Mouse (Mus musculus) c-Kit-positive CD71-positive TER-119-negative erythroid progenitor cells, embryonic 14.5 days (primary cell): ENCODE measurements at regions not wholly inside any gene's neighbourhood (a gene's known extent, or its start where the extent isn't known, plus 50 kb on each side); places are given as distances from the start of the nearest gene placed in this dataset.
"Not testable (repeated sequence)": the region's sequence is repeated elsewhere in the genome, so short reads cannot be mapped to it uniquely, and the experiment has no call there.

Experiments
- DNase-seq: peaks from one replicate; pipeline ENCODE4 v3.0.0-alpha.2; 2013; ENCODE audit warnings: low read depth

- no peak for DNase-seq
Observed at GRCm38 (mm10) chr14:104410730-104411129, 57.1 kb downstream of the Pou4f1 start.

GRCm38 (mm10) chr14:104410292-104410691 lies 57.5 kb downstream of the Pou4f1 start:
- DNase-seq = no peak

DNA sequence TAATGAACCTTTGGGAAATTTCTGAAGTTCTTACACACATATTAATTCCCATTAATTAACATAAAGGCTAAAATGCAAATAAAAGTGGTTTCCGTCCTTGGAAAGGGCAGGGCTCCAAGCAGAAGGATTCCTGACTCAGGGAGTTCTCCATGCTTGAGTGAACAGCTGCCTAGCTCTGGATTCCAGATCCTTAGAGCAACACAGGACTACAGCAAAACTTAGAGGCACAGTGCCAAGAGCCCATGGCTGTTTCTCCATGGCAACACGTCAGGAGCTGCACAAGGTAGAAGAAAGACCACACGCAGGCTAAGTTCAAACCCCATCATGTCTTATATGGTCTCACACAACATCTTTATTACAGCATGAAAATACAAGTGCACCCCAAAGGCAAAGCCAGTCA lies 61.7 kb downstream of the Pou4f1 start:
- DNase-seq = no peak

- no peak for DNase-seq
Observed at GRCm38 (mm10) chr14:104389297-104390071, 78.3 kb downstream of the Pou4f1 start.

DNA sequence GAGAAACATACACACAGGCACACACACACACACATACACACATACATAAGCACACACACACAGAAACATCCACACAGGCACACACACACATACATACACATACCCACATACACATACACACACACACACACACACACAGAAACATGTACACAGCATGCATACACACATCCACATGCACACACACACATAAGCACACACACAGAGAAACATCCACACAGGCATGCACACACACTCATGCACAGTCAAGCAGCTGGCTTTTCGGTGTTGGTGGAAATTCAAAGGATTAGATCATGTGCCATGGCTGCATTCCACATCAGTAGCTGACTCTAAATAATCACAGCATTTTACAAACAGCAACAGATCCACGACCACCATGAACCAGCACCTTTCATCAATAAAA lies 78.9 kb downstream of the Pou4f1 start:
- no peak for DNase-seq

DNA sequence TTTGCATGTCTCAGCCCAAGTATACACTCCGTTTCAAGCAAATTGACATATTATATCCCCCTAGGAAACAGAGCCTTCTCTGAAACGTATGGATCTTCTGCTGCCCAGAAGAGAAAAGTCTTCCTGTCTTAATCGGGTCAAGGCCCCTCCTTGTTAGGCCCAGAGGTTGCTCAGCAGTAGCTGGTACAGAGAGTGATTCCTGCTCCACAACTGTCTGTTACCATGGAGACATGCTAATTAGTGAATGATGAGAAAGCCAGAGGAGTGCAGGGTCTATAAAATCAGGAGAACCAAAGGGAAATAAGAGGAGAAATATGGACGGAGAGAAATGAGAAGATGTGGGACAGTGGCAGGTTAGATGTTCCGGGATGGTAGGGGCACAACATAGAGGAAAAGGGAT lies 86.8 kb downstream of the Pou4f1 start:
- DNase-seq = no peak

DNA sequence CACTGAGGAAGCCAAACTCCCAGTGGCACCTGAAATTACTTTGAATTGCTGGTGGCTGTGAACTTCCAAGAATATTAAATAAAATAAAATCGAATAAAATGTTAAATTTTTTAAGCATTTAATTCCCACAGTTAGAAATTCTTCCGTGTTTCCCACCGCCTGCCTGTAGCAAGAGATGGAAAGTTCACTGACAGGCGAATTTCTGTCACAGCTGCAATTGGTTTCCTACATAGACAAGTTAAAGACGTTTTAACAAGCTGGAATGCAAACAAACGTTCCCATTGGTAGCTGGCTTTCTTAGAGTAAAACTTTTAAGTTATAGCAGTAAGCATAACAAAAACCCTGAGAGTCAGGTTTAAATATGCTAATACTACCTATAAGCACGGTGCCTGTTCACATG lies 95.0 kb downstream of the Pou4f1 start:
- no peak for DNase-seq

GRCm38 (mm10) chr14:104356636-104357035 lies 111.2 kb downstream of the Pou4f1 start:
- DNase-seq = no peak

GRCm38 (mm10) chr14:104336783-104337182 lies 131.0 kb downstream of the Pou4f1 start:
- DNase-seq = not testable (repeated sequence)

GRCm38 (mm10) chr14:104326089-104326488 lies 141.7 kb downstream of the Pou4f1 start:
- DNase-seq = no peak

GRCm38 (mm10) chr14:104300141-104300540 lies 167.7 kb downstream of the Pou4f1 start:
- DNase-seq = no peak

- no peak for DNase-seq
Observed at GRCm38 (mm10) chr14:104298312-104298711, 169.5 kb downstream of the Pou4f1 start.

DNA sequence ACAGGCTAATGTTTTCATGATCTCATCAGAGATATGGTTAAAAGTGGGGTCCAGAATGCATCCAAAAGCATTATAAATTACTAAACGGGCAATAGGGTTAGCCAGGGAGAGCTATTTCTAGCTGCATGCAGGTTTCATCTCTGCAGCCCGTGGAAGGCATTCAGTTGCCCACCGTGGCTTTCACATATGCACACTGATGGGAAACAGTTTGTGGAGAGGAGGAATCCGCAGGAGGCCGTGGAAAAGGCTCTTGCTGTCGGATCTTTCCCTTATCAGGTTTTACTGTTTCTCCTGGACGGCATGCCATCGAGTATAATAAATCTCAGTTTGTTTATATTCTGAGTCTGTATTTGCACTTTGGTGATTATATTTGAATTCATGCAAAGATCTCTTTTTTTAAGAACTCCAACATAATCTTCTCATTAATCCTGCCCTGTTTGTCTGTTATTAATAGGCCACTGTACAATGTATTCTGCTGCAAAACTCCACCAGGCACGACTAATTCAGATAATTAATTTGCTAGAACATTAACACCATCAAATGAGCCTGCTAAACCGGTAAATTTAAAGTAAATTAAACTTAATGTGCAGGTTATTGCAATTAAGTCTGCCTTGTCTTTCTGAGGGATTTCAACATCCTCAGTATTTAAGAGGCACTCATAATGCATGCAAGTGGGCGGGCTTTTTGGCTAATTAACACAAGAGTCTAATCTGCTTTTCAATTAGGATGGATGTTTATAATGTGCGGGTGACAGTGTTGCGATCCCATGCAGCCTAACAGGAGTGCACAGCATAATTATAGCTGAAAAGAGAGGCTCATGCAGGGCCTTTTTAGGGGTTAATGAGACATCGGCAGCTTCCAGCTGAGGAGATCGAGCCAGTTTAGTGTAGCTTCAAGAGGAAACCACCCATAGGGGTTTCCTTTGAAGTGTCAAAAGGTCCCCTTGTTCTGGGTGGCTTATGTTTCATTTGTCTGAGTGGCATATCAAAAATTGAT lies 170.2 kb downstream of the Pou4f1 start:
- DNase-seq = no peak

GRCm38 (mm10) chr14:104293814-104294213 lies 174.0 kb downstream of the Pou4f1 start:
- no peak for DNase-seq

DNA sequence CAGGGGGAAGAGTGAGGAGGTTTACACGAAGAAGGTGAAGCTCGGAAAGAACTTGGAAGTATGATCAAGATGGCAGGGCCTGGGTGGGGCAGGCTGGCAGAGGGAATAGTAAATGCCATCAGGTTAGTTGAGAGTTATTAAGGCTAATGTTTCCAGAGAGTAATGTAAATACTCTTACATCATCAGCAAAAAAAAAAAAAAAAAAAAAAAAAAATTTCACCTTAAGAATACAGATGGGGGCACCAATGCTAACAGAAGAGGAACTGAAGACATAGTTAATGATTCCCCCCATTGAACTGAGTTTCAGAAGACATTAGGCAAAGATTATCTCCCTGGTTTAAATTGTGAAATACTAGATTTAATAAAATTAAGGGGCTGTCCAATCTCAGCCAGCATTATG lies 174.7 kb downstream of the Pou4f1 start:
- DNase-seq = no peak

GRCm38 (mm10) chr14:104280353-104280752 lies 187.4 kb downstream of the Pou4f1 start:
- no peak for DNase-seq

DNA sequence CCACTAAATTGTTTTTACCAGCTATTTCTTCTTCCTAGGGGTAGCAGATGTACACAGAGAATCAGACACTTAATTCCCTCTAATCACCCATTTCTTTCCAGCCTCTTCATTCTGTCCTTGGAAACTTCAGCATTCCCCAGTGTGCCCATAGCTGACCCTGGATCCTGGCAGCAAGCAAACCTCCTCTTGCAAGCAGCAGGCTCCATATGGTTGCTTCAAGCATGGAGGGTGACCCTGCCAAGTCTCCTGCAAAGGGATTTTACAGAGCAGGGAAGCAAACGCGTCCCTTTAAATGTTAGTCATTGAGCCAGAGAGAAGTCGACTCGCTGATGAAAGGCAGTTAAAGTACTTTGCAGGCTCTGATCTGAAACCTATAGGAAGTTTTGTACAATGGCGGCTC lies 187.9 kb downstream of the Pou4f1 start:
- no peak for DNase-seq

DNA sequence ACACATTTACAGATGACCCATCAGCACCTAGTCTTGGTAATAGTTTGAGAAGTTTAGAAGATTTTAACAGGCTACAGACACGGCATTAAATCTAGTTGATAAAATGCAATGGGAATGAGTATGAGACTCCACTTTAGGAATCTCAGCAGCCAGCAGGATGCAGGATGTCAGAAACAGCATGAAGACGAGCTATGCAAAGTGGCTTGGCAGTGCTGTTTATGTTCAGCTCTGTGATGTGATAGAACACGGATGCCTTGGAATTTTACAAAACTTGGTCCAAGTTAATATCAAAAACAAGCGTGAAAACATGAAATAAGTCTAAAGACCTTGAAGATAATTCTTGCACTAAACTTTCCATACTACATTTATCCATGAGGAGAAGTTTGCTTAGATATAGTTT lies 193.0 kb downstream of the Pou4f1 start:
- no peak for DNase-seq

- DNase-seq = no peak
Observed at GRCm38 (mm10) chr14:104264919-104265764, 202.7 kb downstream of the Pou4f1 start.

GRCm38 (mm10) chr14:104216965-104217364 lies 250.8 kb downstream of the Pou4f1 start:
- DNase-seq = no peak

DNA sequence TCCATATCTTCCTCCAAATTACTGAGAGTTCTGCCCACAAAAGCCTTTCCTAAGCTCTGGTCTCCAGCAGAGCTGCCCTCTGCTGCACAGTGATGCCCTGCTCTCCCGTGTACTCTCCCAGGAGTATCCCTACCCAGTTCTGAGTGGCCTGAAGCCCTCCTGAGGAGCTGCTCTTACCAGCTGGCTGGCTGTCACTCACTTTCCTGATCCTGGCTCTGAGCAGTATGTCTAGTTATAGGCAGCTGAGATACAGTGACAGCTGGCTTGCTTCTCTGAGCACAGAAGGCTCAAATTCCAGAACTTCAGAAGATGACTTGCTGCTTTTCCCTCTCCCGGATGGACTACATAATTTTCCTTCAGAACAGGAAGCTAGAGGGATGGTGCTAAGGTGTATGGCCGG lies 257.1 kb downstream of the Pou4f1 start:
- DNase-seq = no peak

DNA sequence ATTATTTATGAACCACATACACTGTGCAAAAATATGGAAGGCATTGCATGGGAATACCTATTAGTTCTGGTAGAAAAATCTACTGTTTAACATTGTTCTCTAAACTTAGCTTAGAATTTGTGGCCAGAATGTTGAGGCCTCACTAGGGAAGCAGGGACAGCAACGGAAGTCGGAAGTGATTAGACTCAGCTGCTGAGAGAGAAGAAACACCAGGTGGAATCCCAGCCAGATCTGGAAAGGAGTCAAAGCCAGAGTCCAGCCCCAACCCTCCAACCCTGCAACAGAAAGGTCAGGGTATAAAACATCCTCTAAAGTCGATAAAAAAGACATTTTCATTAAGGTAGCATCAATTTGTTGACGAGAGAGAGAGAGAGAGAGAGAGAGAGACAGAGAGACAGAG lies 258.9 kb downstream of the Pou4f1 start:
- no peak for DNase-seq
